Mouse (Mus musculus): ENCODE measurements at regions not wholly inside any gene's neighbourhood (a gene's known extent, or its start where the extent isn't known, plus 50 kb on each side); places are given as distances from the start of the nearest gene placed in this dataset.

DNA sequence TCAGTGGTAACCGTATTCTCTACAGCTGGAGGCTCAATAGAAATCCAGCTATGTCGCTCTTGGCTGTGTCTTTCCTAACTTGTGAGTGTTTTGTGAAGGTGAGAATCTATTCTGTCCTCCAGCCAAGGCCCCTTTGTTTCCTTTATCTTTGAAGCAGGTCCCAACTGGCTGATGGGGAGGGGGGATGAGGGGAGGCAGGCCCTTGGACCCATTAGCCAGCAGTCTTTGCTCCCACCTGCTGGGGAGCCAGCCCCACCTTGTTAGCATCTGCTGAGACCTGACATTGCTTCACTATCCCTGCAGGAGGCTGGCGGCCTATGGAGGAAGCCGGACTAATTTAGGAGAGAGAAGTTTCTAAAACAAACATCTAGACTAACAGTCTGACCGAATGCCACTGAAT lies 55.0 kb upstream of the Gm3045 start:
- no peak for TF ChIP-seq CTCF (IDR thresholded peaks at IDR 0.05; ENCODE audit: control insufficient read depth, insufficient read depth, insufficient replicate concordance, low read depth, low read length)
- no peak for TF ChIP-seq POLR2A (IDR thresholded peaks at IDR 0.05; ENCODE audit: control insufficient read depth, low read depth, low read length)
